Mouse (Mus musculus) midbrain, embryonic 11.5 days (tissue): Measurements from ENCODE around the gene Cops7b. TPM values are rescaled to one million over a fixed set of nuclear protein-coding genes. Genes with fewer than 3 reads are reported as not detected.

ENCODE experiments used
- ATAC-seq: fragments of 200-750 bp; cut with Nextera tagmentation; 2 replicates; pipeline ENCODE4 v1.8.0; 2017; ENCODE audit warnings: moderate TSS enrichment, moderate library complexity; ENCODE audit not compliant: low FRiP score
- DNase-seq: peaks from one replicate; pipeline ENCODE4 v3.0.0; 2015; ENCODE audit warnings: low spot score; ENCODE audit errors: missing footprints
- H3K27ac ChIP-seq: fragments of 300-500 bp; sonication (generic); 2 replicates; pipeline ENCODE4 v1.5.1; 2014; ENCODE audit warnings: low read depth, low read length
- H3K27me3 ChIP-seq: fragments of 300-500 bp; sonication (generic); 2 replicates; pipeline ENCODE4 v1.6.1; 2014; ENCODE audit warnings: mild to moderate bottlenecking, low read length, moderate library complexity, mixed read lengths; ENCODE audit not compliant: control insufficient read depth, insufficient read depth
- H3K36me3 ChIP-seq: fragments of 300-500 bp; sonication (generic); 2 replicates; pipeline ENCODE4 v1.6.1; 2014; ENCODE audit warnings: mild to moderate bottlenecking, low read length, moderate library complexity, mixed read lengths; ENCODE audit not compliant: control insufficient read depth, insufficient read depth
- H3K4me1 ChIP-seq: fragments of 300-500 bp; sonication (generic); 2 replicates; pipeline ENCODE4 v1.6.1; 2014; ENCODE audit warnings: low read length; ENCODE audit not compliant: control insufficient read depth, insufficient read depth
- H3K4me2 ChIP-seq: fragments of 300-500 bp; sonication (generic); 2 replicates; pipeline ENCODE4 v1.6.1; 2014; ENCODE audit warnings: mild to moderate bottlenecking, moderate library complexity
- H3K4me3 ChIP-seq: fragments of 300-500 bp; sonication (generic); 2 replicates; pipeline ENCODE4 v1.5.1; 2014; ENCODE audit warnings: low read depth, low read length
- H3K9ac ChIP-seq: fragments of 300-500 bp; sonication (generic); 2 replicates; pipeline ENCODE4 v1.6.1; 2014; ENCODE audit warnings: low read length
- H3K9me3 ChIP-seq: fragments of 300-500 bp; sonication (generic); 2 replicates; pipeline ENCODE4 v1.6.1; 2016; ENCODE audit warnings: low read length; ENCODE audit not compliant: control insufficient read depth
- WGBS: fragments of 180-500 bp; shearing (Covaris S2); extraction: QIAGEN DNeasy Blood & Tissue Kit; methylation state at CpG from one replicate; pipeline ENCODE4 v1.1.7; 2014; 5-methylcytosine and 5-hydroxymethylcytosine counted together
- polyA plus RNA-seq: library from polyadenylated mRNA; unstranded; fragments of >200 nt; fragmentation: Nextera tagmentation; extraction: Ambion mirVana; gene quantifications from 2 replicates; pipeline ENCODE4 v1.2.1, GENCODE M21; 2014

The Cops7b gene
- polyA plus RNA-seq, 1 experiment from 2014 or later = 54.1 TPM

- Histone ChIP-seq H3K36me3 (no peaks in the 10 kb centered on the region), H3K4me2 (no peak overlapping the region), H3K27ac (no peak overlapping the region), H3K27me3 (no peaks in the 10 kb centered on the region), H3K4me3 (no peak overlapping the region), H3K9me3 (no peaks in the 10 kb centered on the region), H3K9ac (no peak overlapping the region), H3K4me1 (no peaks in the 10 kb centered on the region)
- no peak for ATAC-seq
- DNase-seq = no peak
These were observed 31.6 kb downstream of the Cops7b start for GRCm38 (mm10) chr1:86614269-86614668.

GRCm38 (mm10) chr1:86618454-86619125 lies 35.9 kb downstream of the Cops7b start:
- no peaks in the 10 kb centered on the region for H3K4me1 ChIP-seq
- ATAC-seq (no peak), DNase-seq (peak; percentile 93)
- H3K27ac ChIP-seq = no peak overlapping the region
- no peak overlapping the region for H3K4me3 ChIP-seq
- WGBS = 61% methylated on average over 10 of the region's 10 CpGs
- H3K4me2 ChIP-seq = no peak overlapping the region
- H3K9ac ChIP-seq = no peak overlapping the region
- H3K36me3 ChIP-seq = no peaks in the 10 kb centered on the region
- no peaks in the 10 kb centered on the region for H3K9me3 ChIP-seq
- H3K27me3 ChIP-seq = no peaks in the 10 kb centered on the region

GRCm38 (mm10) chr1:86622296-86622695 lies 39.6 kb downstream of the Cops7b start:
- 64% methylated on average over 2 of the region's 2 CpGs for WGBS
- Histone ChIP-seq H3K4me3 (no peak overlapping the region), H3K27ac (no peak overlapping the region)

GRCm38 (mm10) chr1:86623001-86624000 lies 40.6 kb downstream of the Cops7b start:
- Histone ChIP-seq H3K36me3 (no peaks in the 10 kb centered on the region), H3K4me1 (no peaks in the 10 kb centered on the region), H3K4me2 (no peak overlapping the region), H3K4me3 (no peak overlapping the region), H3K9me3 (no peaks in the 10 kb centered on the region), H3K9ac (no peak overlapping the region), H3K27me3 (no peaks in the 10 kb centered on the region), H3K27ac (no peak overlapping the region)
- ATAC-seq = no peak
- DNase-seq = no peak
- 77% methylated on average over 16 of the region's 16 CpGs for WGBS

More at GRCm38 (mm10) chr1:86622296-86622695, 39.6 kb downstream of the Cops7b start:
- Histone ChIP-seq H3K9me3 (no peaks in the 10 kb centered on the region), H3K36me3 (no peaks in the 10 kb centered on the region), H3K27me3 (no peaks in the 10 kb centered on the region), H3K9ac (no peak overlapping the region), H3K4me1 (no peaks in the 10 kb centered on the region), H3K4me2 (no peak overlapping the region)
- ATAC-seq = no peak
- DNase-seq = no peak

DNA sequence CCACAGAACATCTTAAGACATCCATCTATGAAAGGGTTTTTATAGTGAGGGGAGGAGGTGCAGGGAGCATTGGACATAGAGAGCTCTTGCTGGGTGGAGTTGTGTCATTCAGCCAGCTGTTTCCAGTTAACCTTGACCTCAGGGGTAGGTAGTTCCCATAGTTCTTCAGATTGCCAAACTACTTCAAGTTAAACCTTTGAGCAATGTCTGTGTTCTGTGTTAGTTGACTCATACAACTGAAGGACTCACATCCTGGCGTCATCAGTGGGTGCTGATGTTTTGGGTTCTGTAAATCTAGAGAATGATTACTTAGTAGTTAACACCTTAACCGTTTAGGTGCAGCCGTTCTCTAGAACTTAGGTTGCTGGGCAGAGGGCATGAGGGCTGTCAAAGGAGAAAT lies 45.6 kb downstream of the Cops7b start:
- Histone ChIP-seq H3K27me3 (no peaks in the 10 kb centered on the region), H3K36me3 (no peaks in the 10 kb centered on the region), H3K9ac (no peak overlapping the region), H3K4me1 (no peaks in the 10 kb centered on the region), H3K9me3 (no peaks in the 10 kb centered on the region), H3K4me3 (no peak overlapping the region), H3K27ac (no peak overlapping the region), H3K4me2 (no peak overlapping the region)
- ATAC-seq (no peak), DNase-seq (no peak)
- 87% methylated on average over 3 of the region's 3 CpGs for WGBS

DNA sequence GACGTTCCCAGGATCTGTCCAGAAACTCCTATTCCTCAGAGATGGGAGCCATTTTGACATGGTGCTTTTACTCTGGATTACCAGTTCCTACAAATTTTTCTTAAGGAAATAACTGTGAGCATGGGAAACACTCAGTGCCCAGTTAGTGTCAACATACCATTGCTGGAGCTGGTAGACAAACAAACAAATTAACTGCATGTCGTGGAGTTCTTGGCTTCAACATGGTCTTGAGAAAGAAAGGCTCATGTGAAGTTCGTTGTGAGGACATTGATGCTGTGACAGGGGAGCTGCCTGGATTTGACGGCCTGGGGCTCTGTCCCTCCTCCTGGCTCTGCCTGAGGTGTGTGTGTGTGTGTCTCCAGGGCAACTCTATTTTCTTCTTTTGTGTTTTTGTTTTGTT lies 47.2 kb downstream of the Cops7b start:
- Histone ChIP-seq H3K9me3 (no peaks in the 10 kb centered on the region), H3K27me3 (no peaks in the 10 kb centered on the region), H3K4me1 (peaks cover 3% of the 10 kb centered on the region; the same call in 1 of the 2 replicates), H3K9ac (no peak overlapping the region), H3K27ac (no peak overlapping the region), H3K4me2 (no peak overlapping the region), H3K36me3 (no peaks in the 10 kb centered on the region), H3K4me3 (no peak overlapping the region)
- ATAC-seq (no peak), DNase-seq (no peak)
- 63% methylated on average over 4 of the region's 4 CpGs for WGBS

GRCm38 (mm10) chr1:86630527-86630926 lies 47.8 kb downstream of the Cops7b start:
- WGBS = 89% methylated on average over 4 of the region's 4 CpGs
- Histone ChIP-seq H3K4me3 (no peak overlapping the region), H3K4me2 (no peak overlapping the region), H3K36me3 (no peaks in the 10 kb centered on the region), H3K9ac (no peak overlapping the region), H3K27ac (no peak overlapping the region), H3K27me3 (no peaks in the 10 kb centered on the region), H3K9me3 (no peaks in the 10 kb centered on the region), H3K4me1 (peaks cover 3% of the 10 kb centered on the region; the same call in 1 of the 2 replicates)
- ATAC-seq = no peak
- DNase-seq = no peak

DNA sequence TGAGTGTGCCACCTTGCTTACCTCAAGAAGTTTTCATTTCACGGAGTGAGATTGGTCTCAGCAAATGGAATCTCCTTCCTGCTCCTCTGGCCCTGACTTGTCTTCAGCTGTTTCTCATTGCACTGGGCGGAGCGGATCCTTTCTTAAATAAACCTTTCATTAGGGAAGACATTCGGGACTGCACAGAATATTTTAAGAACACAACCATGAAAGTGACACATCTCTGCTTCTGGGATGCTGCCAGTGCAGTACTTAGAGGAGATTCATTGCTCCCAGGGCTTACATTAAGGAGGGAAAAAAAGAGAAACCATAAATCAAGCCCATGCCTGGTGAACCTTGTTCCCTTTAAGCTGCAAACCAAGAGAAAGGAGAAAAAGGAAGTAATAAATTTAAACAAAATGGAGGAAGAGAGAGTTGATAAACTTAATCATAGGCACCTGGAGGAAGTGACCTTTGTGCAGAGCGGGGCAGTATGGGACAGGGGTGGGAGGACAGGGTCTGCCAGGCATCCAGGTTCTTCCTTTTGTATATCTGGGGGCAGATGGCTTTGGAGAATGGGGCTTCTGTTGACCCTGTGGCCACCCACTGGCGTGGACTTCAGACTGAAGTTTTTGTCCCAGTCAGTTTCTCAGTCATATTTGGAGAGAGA lies 50.2 kb downstream of the Cops7b start:
- Histone ChIP-seq H3K4me1 (peaks cover 3% of the 10 kb centered on the region; the same call in 1 of the 2 replicates), H3K4me3 (no peak overlapping the region), H3K9me3 (no peaks in the 10 kb centered on the region), H3K27me3 (no peaks in the 10 kb centered on the region), H3K4me2 (no peak overlapping the region), H3K36me3 (no peaks in the 10 kb centered on the region), H3K9ac (no peak overlapping the region), H3K27ac (no peak overlapping the region)
- 65% methylated on average over 6 of the region's 6 CpGs for WGBS
- ATAC-seq (no peak), DNase-seq (no peak)
